Comparison of ENCODE assay signal across 15 mouse cellular contexts in the genomic region with DNA sequence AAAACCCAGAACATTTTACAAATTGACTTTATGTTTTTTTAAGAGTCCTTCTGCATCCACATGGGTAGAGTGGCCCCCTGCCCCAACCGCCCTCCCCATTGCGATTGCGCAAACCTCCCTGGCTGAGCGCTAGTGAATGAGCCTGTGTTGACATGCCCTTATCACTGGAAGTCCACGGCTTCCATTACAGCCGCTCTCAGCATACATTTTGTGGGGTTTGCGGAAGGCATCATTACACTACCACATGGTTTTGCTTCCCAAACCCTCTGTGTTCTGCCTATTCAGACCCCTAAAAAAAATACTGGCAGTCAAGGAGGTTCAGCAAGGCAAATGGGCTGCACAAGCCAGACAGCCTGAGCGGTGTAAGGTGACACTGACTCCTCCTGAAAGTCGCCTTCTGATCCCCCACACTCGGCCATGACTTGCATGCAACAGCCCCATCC. TPM values are rescaled to one million over a fixed set of nuclear protein-coding genes. Genes with fewer than 3 reads are reported as not detected.
DNase-seq lines count a peak whose midpoint lies in the region; ATAC-seq and TF ChIP-seq lines count a peak whose summit lies in the region.
"Had no signal": no experiment of that assay in that cellular context is flagged by ENCODE, and none has a peak within 500 bp of the region (broad histone marks: within the 10 kb centered on the region; RNA-seq: fewer than 3 reads in every experiment).

No protein-coding gene starts in this region.

- no peaks in the 10 kb centered on the region for H3K9me3 ChIP-seq in erythroblast, embryonic 14.5 days (ENCODE audit: control insufficient read depth, low read length)
- no peaks in the 10 kb centered on the region for H3K9me3 ChIP-seq in lung, embryonic 14.5 days (ENCODE audit: low read depth, low read length)
- no peaks in the 10 kb centered on the region for H3K9me3 ChIP-seq in limb, embryonic 13.5 days
- H3K9me3 ChIP-seq in midbrain, postnatal 0 days (ENCODE audit: low read length), result no peaks in the 10 kb centered on the region

- DNase-seq in lung, embryonic 14.5 days, result peak; percentile 71
- no peak for DNase-seq in lung, postnatal 4 days
- peak; percentile 68 for DNase-seq in yolk sac, embryonic 10.5 days (ENCODE audit: low spot score)
- DNase-seq in cerebellum, postnatal 4 days (ENCODE audit: low spot score in 2 of 2), result no peak
- no peak for DNase-seq in midbrain, postnatal 0 days (ENCODE audit: low spot score)
- DNase-seq: adrenal gland, postnatal 36 days; cerebellum, adult 8-10 months; gastrocnemius, postnatal 25 days; kidney, postnatal 4 days; spleen, adult 18-20 months; thymus, postnatal 36 days had no signal

- H3K9ac ChIP-seq in lung, embryonic 14.5 days, result no peak overlapping the region
- H3K9ac ChIP-seq in limb, embryonic 13.5 days, result no peak overlapping the region
- no peak overlapping the region for H3K9ac ChIP-seq in midbrain, postnatal 0 days (replicated peaks; ENCODE audit: low read length, poor library complexity, severe bottlenecking)

- TF ChIP-seq CTCF in lung, embryonic 14.5 days (IDR thresholded peaks at IDR 0.05; ENCODE audit: low read depth), result no peak
- no peak for TF ChIP-seq CTCF in midbrain, postnatal 0 days (IDR thresholded peaks at IDR 0.05)

- H3K4me3 ChIP-seq in erythroblast, embryonic 14.5 days (replicated peaks), result peak overlapping the region; percentile 54
- H3K4me3 ChIP-seq in lung, embryonic 14.5 days (ENCODE audit: low read depth, low read length), result no peak overlapping the region
- no peak overlapping the region for H3K4me3 ChIP-seq in limb, embryonic 13.5 days
- H3K4me3 ChIP-seq in midbrain, postnatal 0 days (ENCODE audit: low read depth, low read length), result no peak overlapping the region

- WGBS in lung, embryonic 14.5 days, result 8% methylated on average over 10 of the region's 10 CpGs
- WGBS in limb, embryonic 13.5 days, result 23% methylated on average over 10 of the region's 10 CpGs
- 52% methylated on average over 10 of the region's 10 CpGs for WGBS in midbrain, postnatal 0 days

- peaks cover 61% of the 10 kb centered on the region for H3K4me1 ChIP-seq in erythroblast, embryonic 14.5 days (ENCODE audit: control insufficient read depth)
- peaks cover 5% of the 10 kb centered on the region; the same call in 1 of the 2 replicates for H3K4me1 ChIP-seq in lung, embryonic 14.5 days (ENCODE audit: insufficient read depth)
- peaks cover 49% of the 10 kb centered on the region for H3K4me1 ChIP-seq in limb, embryonic 13.5 days
- H3K4me1 ChIP-seq in midbrain, postnatal 0 days (ENCODE audit: insufficient read depth, low read length), result no peaks in the 10 kb centered on the region

- no peak for ATAC-seq in erythroblast, adult 5-6 weeks (replicated peaks; ENCODE audit: low FRiP score, poor library complexity, severe bottlenecking)
- ATAC-seq in lung, embryonic 14.5 days (ENCODE audit: insufficient read depth), result 0 out of 2 replicates have a peak, but pooled peaks have one; percentile 47
- ATAC-seq in limb, embryonic 13.5 days (ENCODE audit: low FRiP score, low read depth), result no peak
- ATAC-seq in midbrain, postnatal 0 days (ENCODE audit: low FRiP score), result no peak
- ATAC-seq: midbrain, embryonic 16.5 days had no signal

- no peaks in the 10 kb centered on the region for H3K36me3 ChIP-seq in erythroblast, embryonic 14.5 days (ENCODE audit: control insufficient read depth)
- no peaks in the 10 kb centered on the region for H3K36me3 ChIP-seq in lung, embryonic 14.5 days (ENCODE audit: insufficient read depth)
- no peaks in the 10 kb centered on the region for H3K36me3 ChIP-seq in limb, embryonic 13.5 days
- H3K36me3 ChIP-seq in midbrain, postnatal 0 days (ENCODE audit: insufficient read depth, low read length), result no peaks in the 10 kb centered on the region

- H3K27me3 ChIP-seq in erythroblast, embryonic 14.5 days (ENCODE audit: control insufficient read depth), result no peaks in the 10 kb centered on the region
- H3K27me3 ChIP-seq in lung, embryonic 14.5 days (ENCODE audit: insufficient read depth, low read length), result no peaks in the 10 kb centered on the region
- no peaks in the 10 kb centered on the region for H3K27me3 ChIP-seq in limb, embryonic 13.5 days
- no peaks in the 10 kb centered on the region for H3K27me3 ChIP-seq in midbrain, postnatal 0 days (ENCODE audit: insufficient read depth, low read length)

- peak overlapping the region; percentile 10; the same call in 1 of the 2 replicates for H3K27ac ChIP-seq in lung, embryonic 14.5 days (ENCODE audit: low read depth)
- peak overlapping the region; percentile 34; the same call in 1 of the 2 replicates for H3K27ac ChIP-seq in limb, embryonic 13.5 days
- no peak overlapping the region for H3K27ac ChIP-seq in midbrain, postnatal 0 days (ENCODE audit: low read depth, low read length)

- H3K4me2 ChIP-seq in lung, embryonic 14.5 days, result peak overlapping the region; percentile 19; the same call in 1 of the 2 replicates
- H3K4me2 ChIP-seq in limb, embryonic 13.5 days (replicated peaks), result 0 out of 2 replicates have a peak overlapping the region, but pooled peaks have one; percentile 5
- H3K4me2 ChIP-seq in midbrain, postnatal 0 days (ENCODE audit: low read depth, low read length, poor library complexity, severe bottlenecking), result no peak overlapping the region

RNA-seq across cellular contexts. Expression of gene Oaf, which starts 7.0 kb away (rescaled TPM):
- 12.3 and 12.6 TPM in 2 replicates for polyA plus RNA-seq in erythroblast, embryonic 14.5 days (2012)
- 2.1 and 21.7 TPM in 2 replicates for total RNA-seq in erythroblast, adult 5-6 weeks (2015; ENCODE audit: low replicate concordance)
- total RNA-seq in erythroblast, adult 5-6 weeks (2017; ENCODE audit: low replicate concordance), result 1.8 and 3.7 TPM in 2 replicates
- polyA plus RNA-seq in lung, embryonic 14.5 days (2014; fragmentation: Nextera tagmentation; extraction: Ambion mirVana), result 84.5 and 95.4 TPM in 2 replicates
- polyA plus RNA-seq in limb, embryonic 13.5 days (2015; fragmentation: Nextera tagmentation; extraction: Ambion mirVana), result 103 and 106 TPM in 2 replicates
- 4.7 and 4.9 TPM in 2 replicates for total RNA-seq in midbrain, postnatal 0 days (2014; rRNA removed)
- polyA plus RNA-seq in midbrain, postnatal 0 days (2015; fragmentation: Nextera tagmentation; extraction: Ambion mirVana), result 4.5 and 4.7 TPM in 2 replicates

RNA-seq across cellular contexts. Expression of gene Pou2f3, which starts 36.6 kb away (rescaled TPM):
- not detected in 2 replicates for polyA plus RNA-seq in erythroblast, embryonic 14.5 days (2012)
- total RNA-seq in erythroblast, adult 5-6 weeks (2015; ENCODE audit: low replicate concordance), result not detected in 2 replicates
- total RNA-seq in erythroblast, adult 5-6 weeks (2017; ENCODE audit: low replicate concordance), result not detected in 2 replicates
- 0.08 and 0.16 TPM in 2 replicates for polyA plus RNA-seq in lung, embryonic 14.5 days (2014; fragmentation: Nextera tagmentation; extraction: Ambion mirVana)
- 0.74 and 1.1 TPM in 2 replicates for polyA plus RNA-seq in limb, embryonic 13.5 days (2015; fragmentation: Nextera tagmentation; extraction: Ambion mirVana)
- total RNA-seq in midbrain, postnatal 0 days (2014; rRNA removed), result 0.16 TPM in 1 of 2 replicates, not detected in the other
- not detected in 2 replicates for polyA plus RNA-seq in midbrain, postnatal 0 days (2015; fragmentation: Nextera tagmentation; extraction: Ambion mirVana)
- total RNA-seq: adrenal gland, postnatal 36 days; gastrocnemius, postnatal 25 days had no signal
- polyA plus RNA-seq: midbrain, embryonic 16.5 days had no signal

Comparison
In these comparisons a context has a peak if more than half of its experiments do, and no peak if none do; other contexts are left out.
1. DNase-seq: peak in lung, embryonic 14.5 days (single experiment) and yolk sac, embryonic 10.5 days (single experiment); none in lung, postnatal 4 days (0 of 2), cerebellum, postnatal 4 days (0 of 2) and midbrain, postnatal 0 days (single experiment).